Mouse (Mus musculus): ENCODE results near the gene Tmed11.
"Not testable (repeated sequence)": the region's sequence is repeated elsewhere in the genome, so short reads cannot be mapped to it uniquely, and the experiment has no call there.

The Tmed11 gene

GRCm38 (mm10) chr5:108795263-108795662, at the start of gene Tmed11:
TSS of gene Tmed11 (minus strand) at chr5:108795363.
- not testable (repeated sequence) for DNase-seq

DNA sequence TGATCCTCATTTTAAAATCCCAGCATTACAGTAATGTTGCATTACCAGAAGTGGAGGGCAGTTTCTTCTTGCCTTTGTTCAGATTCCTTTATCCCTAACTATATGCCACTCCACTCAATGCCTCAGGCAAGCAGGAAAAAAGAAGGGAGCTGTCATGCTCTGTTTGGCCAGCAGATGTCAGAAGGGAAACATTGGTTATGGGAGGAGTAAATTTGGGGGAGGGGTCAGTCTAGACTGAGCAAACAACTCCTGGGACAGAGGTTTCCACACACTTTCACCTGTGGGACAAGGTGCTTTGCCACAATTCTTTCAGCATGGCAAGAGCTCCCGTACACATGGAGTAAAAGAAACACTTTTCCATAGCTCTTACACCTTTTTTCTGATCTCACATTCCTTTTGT, 41.0 kb upstream of the Tmed11 start:
- DNase-seq: no peak

- DNase-seq: no peak
These were observed 28.1 kb upstream of the Tmed11 start for GRCm38 (mm10) chr5:108823276-108823675.

- not testable (repeated sequence) for DNase-seq
These were observed 13.6 kb upstream of the Tmed11 start, which contains the start of gene Vmn2r8 for GRCm38 (mm10) chr5:108808750-108809149. TSS of gene Vmn2r8 (minus strand) at chr5:108808850.

GRCm38 (mm10) chr5:108803646-108804045, 8.5 kb upstream of the Tmed11 start:
- no peak for DNase-seq

GRCm38 (mm10) chr5:108790385-108790784, 4.8 kb downstream of the Tmed11 start:
- not testable (repeated sequence) for DNase-seq

DNA sequence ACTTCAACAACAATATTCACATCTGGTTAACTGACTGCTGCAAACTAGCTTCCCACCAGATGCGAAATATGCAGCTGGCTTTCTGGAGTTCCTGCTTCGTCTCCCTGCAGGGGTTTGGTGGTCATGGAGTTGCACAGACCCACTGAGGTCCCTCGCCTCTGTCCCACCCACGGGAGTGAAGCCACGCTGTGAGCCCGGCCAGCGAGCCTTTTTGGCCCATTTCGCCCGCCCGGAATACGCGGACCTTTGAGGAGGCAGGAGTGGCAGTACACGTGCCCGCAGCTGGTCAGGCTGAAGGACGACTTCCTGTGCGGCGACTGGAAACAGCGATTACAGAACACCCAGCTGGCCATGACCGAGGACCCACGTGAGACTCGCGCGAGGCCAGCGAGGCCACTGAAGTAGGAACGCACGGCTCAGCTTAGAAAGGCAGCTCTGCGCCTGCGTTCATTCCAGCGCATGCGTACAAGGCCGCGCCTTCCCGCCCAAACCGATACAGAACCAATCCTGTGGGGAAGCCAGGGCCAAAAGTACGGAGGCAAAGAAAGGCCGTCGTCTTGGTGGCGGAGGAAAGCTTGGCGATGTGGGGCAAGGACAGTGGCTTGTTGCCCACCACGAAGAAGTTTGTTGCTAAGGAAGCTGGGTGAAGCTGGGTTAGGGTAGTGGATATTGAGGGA, 20.4 kb downstream of the Tmed11 start, which contains the start of gene Rnf212:
Rnf212 (minus strand) TSS at position 353 of the 677 bp plus-strand sequence.
- DNase-seq: no peak

DNA sequence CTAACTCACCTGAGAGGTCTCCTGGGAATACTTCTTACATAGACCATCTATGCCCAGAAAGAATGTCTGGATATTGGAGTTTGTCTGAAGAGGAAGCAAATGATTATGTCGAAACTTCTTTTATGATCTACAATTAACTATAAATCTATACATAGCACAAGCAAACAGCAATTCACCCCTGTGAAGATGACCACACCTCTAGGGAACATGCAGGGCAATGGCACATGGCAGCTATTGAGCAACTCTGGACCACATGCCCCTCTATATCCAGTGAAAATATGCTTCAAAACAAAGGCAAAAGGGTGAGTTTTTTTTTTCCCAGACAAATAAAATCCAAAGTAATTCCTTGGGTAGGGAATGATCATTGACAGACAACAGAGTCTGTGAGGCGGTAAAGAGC, 35.2 kb downstream of the Tmed11 start:
- DNase-seq: no peak

DNA sequence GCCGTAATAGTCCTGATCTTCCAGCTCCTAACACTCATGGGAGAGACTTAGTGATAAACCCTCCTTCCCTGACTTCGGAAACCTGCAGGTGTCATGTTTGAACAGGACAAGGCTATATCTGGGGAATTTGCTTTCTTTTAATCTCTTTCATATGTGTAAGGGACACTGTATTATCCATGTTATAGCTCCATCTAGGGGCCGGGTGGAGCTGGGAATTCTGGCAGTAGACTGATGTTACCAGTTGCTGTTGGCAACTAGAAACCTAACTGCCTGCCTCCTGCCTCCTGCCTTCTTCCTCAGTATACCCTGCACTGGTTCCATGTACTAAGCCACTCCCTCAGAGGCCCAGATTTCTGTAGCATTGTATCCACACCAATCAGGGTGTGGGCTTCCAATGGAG, 36.8 kb downstream of the Tmed11 start:
- DNase-seq: peak; percentile 3

GRCm38 (mm10) chr5:108751258-108751657, 43.9 kb downstream of the Tmed11 start:
- not testable (repeated sequence) for DNase-seq

- no peak for DNase-seq
These were observed 44.6 kb downstream of the Tmed11 start for GRCm38 (mm10) chr5:108750328-108751210.

DNA sequence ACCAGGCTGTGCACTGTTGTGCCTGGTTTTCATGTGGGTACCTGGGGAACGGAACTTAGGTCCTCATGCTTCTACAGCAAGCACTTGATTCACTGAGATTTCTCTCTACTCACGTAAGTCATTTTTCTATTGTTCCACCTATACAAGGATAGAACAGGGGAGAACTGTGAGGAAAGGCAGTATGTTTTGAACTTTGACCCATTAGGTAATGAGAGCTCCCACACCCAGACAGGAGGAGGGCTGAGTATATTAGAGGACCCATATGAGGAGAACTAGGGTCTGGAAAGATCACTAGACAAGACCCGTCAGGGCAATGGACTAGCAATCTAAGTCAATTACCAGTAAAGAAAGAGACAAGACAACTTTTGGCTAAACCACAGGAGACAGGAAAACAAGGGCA, 50.5 kb downstream of the Tmed11 start:
- DNase-seq: no peak

- DNase-seq: no peak
These were observed 51.3 kb downstream of the Tmed11 start for GRCm38 (mm10) chr5:108743856-108744255.

DNA sequence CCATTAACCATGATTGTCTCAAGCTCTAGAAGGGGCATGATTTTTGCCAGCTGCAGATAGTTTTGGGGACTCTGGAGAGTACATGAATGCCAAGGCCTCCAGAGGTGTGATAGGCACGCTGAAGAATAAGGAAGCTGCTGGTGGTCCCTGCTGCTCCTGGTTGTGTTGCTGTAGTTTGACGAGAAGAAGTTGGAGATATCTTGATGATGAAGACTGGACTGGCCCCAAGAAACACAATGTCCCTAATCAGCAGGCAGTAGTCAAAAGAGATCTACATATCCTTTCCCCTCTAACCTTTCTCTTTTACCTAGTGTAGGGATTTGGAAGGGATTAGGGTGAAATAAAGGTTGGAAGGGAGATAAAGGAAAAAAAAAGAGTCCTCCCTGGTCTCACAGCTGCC, 52.6 kb downstream of the Tmed11 start:
- DNase-seq: no peak

DNA sequence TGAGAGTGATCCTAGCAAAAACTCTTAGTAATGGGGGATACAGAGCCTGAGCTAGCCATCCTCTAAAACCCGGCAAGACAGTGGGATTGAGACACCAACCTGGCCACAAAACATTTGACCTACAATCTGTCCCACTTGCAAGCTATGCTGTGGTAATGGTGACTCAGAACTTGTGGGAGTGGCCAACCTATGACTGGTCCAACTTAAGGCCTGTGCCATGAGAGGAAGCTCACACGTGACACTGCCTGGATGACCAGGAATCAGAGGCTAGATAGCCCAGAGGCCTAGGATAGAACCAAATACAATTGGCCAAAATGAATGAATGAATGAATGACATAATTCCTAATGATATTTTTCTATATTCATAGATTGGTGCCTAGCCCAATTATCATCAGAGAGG, 53.3 kb downstream of the Tmed11 start:
- DNase-seq: no peak

GRCm38 (mm10) chr5:108727425-108727824, 67.7 kb downstream of the Tmed11 start:
- no peak for DNase-seq
